In the genomic region with DNA sequence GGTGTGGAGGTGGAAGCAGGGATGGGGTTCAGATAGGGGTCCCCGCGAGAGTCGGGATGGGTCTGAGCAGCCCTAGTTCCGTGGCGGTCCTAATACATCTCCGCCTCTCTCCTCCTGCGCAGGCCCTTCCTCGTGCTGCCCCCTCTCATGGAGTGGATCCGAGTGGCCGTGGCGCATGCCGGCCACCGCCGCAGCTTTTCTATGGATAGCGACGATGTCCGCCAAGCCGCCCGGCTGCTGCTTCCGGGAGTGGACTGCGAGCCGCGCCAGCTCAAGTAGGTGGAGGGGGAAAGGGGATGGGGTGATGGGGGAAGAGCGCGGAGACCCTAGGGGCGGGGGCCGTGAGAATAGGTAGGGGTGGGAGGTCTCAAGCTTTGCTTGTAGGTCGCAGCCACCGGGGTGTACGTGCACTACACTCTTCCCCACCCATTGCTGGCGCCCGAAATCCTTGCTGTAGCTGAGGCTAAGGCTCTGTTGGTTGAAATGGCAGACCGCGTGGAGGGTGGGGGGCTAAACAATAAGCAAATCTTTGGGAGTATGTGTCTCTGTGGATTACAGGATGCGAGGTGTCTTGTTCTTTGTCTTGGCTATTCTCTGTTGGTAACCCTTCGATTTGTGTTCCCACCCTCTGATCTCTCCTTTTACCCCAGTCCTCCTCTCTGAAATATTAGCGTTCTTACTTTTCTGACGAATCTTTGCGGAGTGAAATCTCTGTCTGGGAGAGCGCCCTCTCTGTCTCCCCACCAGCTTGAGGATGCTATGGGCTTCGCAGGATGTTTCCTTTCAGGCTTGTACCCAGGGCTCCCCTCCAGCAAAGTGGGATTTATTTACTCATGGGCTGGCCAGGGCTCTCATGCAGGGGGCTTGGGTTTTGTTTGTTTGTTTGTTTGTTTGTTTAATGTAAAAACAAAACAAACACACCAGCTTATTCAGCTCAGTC, we compare ENCODE assay signal across 8 mouse cellular contexts.
DNase-seq lines count a peak whose midpoint lies in the region; ATAC-seq lines count a peak whose summit lies in the region.

No protein-coding gene starts in this region.

- peak; percentile 72 to 76 for DNase-seq in cerebellum, postnatal 10 days
- DNase-seq in cerebellum, adult 9-10 months = no peak
- DNase-seq in urinary bladder, adult 18-20 months (ENCODE audit: low spot score in 2 of 2) = peak; percentile 3 to 33
- no peak for DNase-seq in urinary bladder, postnatal 25 days (ENCODE audit: low spot score)
- DNase-seq in heart, postnatal 10 days = peak; percentile 12 to 23
- no peak for DNase-seq in layer of hippocampus, adult 18-20 months (ENCODE audit: low spot score in 2 of 2)

- intact Hi-C loops in heart, postnatal 10 days (cut with DNase I) = no loop called here

- 0 out of 2 replicates have a peak overlapping the region, but pooled peaks have one; percentile 10 for H3K4me3 ChIP-seq in liver, embryonic 15.5 days (replicated peaks)
- H3K4me3 ChIP-seq in stomach, embryonic 15.5 days (replicated peaks) = peak overlapping the region; percentile 43

- H3K9ac ChIP-seq in liver, embryonic 15.5 days = no peak overlapping the region
- 0 out of 2 replicates have a peak overlapping the region, but pooled peaks have one; percentile 6 for H3K9ac ChIP-seq in stomach, embryonic 15.5 days

- H3K4me2 ChIP-seq in liver, embryonic 15.5 days = peak overlapping the region; percentile 57
- peak overlapping the region; percentile 94 for H3K4me2 ChIP-seq in stomach, embryonic 15.5 days

- peaks cover 21% of the 10 kb centered on the region for H3K27me3 ChIP-seq in liver, embryonic 15.5 days
- no peaks in the 10 kb centered on the region; the same call in 1 of the 2 replicates for H3K27me3 ChIP-seq in stomach, embryonic 15.5 days (replicated peaks)

- H3K27ac ChIP-seq in liver, embryonic 15.5 days (replicated peaks) = no peak overlapping the region
- no peak overlapping the region for H3K27ac ChIP-seq in stomach, embryonic 15.5 days

- WGBS in liver, embryonic 15.5 days (ENCODE audit: insufficient replicate concordance) = 1% methylated on average over 41 of the region's 41 CpGs
- WGBS in stomach, embryonic 15.5 days = 2% methylated on average over 41 of the region's 41 CpGs

- ATAC-seq in liver, embryonic 15.5 days (ENCODE audit: insufficient read depth) = no peak
- ATAC-seq in stomach, embryonic 15.5 days (ENCODE audit: insufficient read depth, low FRiP score, low read depth) = peak; percentile 43

- no peaks in the 10 kb centered on the region for H3K4me1 ChIP-seq in liver, embryonic 15.5 days (replicated peaks)
- H3K4me1 ChIP-seq in stomach, embryonic 15.5 days = 0 out of 2 replicates have a peak, but pooled peaks cover 13% of the 10 kb centered on the region

- no peaks in the 10 kb centered on the region for H3K36me3 ChIP-seq in liver, embryonic 15.5 days (replicated peaks)
- no peaks in the 10 kb centered on the region for H3K36me3 ChIP-seq in stomach, embryonic 15.5 days

- H3K9me3 ChIP-seq in liver, embryonic 15.5 days (replicated peaks) = no peaks in the 10 kb centered on the region
- no peaks in the 10 kb centered on the region for H3K9me3 ChIP-seq in stomach, embryonic 15.5 days

Comparison
In these comparisons a context has a peak if more than half of its experiments do, and no peak if none do; other contexts are left out.
1. DNase-seq: peak in cerebellum, postnatal 10 days (2 of 2), urinary bladder, adult 18-20 months (2 of 2) and heart, postnatal 10 days (2 of 2); none in cerebellum, adult 9-10 months (single experiment), urinary bladder, postnatal 25 days (single experiment) and layer of hippocampus, adult 18-20 months (0 of 2).